Mouse (Mus musculus): ENCODE results near the gene C5ar2. TPM values are rescaled to one million over a fixed set of nuclear protein-coding genes. Genes with fewer than 3 reads are reported as not detected.

Gene C5ar2
- polyA plus RNA-seq, 1 experiment from 2014 or later: 0.04 TPM

DNA sequence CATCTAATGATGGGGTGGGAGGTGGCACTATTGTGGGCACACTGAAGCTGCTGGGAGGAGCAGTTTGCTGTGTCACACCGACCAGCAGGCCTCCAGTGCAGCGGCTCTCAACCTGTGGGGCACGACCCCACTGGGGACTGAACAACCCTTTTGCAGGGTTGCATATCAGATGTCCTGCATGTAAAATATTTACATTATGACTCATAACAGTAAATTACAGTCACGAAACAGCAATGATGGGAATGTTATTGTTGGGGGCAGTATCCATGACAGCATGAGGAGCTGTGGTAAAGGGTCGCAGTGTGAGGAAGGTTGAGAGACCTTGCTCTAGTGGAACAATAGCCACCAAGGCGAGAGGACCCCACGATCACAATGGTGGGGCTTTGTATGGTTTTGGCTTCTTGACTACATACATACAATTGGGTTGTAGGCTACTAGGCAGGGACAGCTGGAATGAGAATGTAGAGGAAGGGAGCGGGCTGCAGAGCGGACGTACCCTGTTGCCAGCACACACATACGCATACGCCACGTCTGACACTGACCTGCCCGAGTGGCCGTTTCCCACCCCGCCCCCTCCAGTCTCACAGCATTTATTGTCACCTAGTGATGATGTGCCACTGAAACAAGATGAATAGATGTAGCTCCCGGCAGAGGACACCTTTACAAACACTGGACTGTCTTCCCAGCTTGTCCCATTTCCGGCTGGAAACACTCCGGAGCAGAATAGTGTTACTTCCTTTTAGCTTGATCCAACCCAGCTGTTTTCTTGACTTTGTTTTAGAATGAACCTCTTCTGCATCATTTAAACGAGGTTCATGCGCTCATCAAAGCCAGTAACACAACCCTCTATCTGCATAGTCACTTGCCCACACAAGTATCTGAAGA lies 34.9 kb downstream of the C5ar2 start:
- peaks cover 70% of the 10 kb centered on the region for H3K36me3 ChIP-seq
- WGBS: 63% methylated on average over 21 of the region's 21 CpGs
- H3K27ac ChIP-seq: no peak overlapping the region
- peaks cover 14% of the 10 kb centered on the region; the same call in 1 of the 2 replicates for H3K4me1 ChIP-seq
- ATAC-seq (replicated peaks; ENCODE audit: low FRiP score): no peak
- H3K4me3 ChIP-seq (replicated peaks): no peak overlapping the region
- H3K9me3 ChIP-seq (replicated peaks): no peaks in the 10 kb centered on the region
- H3K9ac ChIP-seq: no peak overlapping the region
- no peaks in the 10 kb centered on the region for H3K27me3 ChIP-seq
- no peak overlapping the region for H3K4me2 ChIP-seq

DNA sequence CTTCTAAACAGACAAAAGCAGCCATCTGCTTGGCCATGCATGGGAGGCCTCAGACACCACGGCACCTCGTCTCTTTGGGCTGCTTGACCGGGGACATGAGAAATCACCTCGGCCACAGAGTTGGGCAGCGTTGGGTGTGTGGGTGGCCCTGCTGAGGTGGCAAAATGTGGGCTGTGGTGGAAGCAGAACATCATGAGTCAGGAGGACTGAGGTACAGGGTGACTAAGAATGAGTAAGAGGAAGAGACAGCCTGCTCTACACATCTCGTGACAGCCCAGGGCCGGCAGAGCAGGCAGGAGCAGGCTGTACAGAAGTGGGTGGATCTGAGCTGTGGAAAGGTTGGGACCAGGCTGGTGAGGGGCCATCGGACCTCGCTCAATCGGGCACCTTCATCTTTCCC lies 36.5 kb downstream of the C5ar2 start:
- no peak overlapping the region for H3K27ac ChIP-seq
- peaks cover 70% of the 10 kb centered on the region for H3K36me3 ChIP-seq
- no peak for ATAC-seq (replicated peaks; ENCODE audit: low FRiP score)

DNA sequence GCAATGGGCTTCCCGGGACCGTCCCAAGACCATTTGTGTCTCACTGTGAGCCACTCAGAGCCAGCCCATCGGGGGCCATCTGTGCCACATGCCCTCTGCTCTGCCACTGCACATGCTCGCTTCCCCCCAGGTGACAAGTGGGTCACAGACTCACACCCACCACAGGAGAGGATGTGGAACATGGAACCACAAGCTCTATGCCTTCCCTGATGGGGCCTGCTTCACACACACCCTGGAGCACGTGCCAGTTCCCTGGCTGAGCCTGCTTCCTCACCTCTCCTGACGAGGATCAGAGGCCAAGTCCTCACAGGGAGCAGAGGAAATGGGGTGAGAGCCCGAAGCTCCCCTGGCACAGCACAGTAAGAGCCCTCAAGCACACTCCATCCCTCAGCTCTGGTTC lies 36.9 kb downstream of the C5ar2 start:
- Histone ChIP-seq H3K27ac (no peak overlapping the region), H3K4me2 (no peak overlapping the region), H3K4me1 (peaks cover 25% of the 10 kb centered on the region; the same call in 1 of the 2 replicates), H3K9ac (no peak overlapping the region), H3K27me3 (no peaks in the 10 kb centered on the region), H3K9me3 (replicated peaks) (no peaks in the 10 kb centered on the region), H3K36me3 (peaks cover 73% of the 10 kb centered on the region), H3K4me3 (replicated peaks) (no peak overlapping the region)
- 87% methylated on average over 7 of the region's 7 CpGs for WGBS
- no peak for ATAC-seq (replicated peaks; ENCODE audit: low FRiP score)

More for the DNA sequence above, 36.5 kb downstream of the C5ar2 start:
- no peak overlapping the region for H3K9ac ChIP-seq
- H3K4me3 ChIP-seq (replicated peaks): no peak overlapping the region
- H3K4me2 ChIP-seq: no peak overlapping the region
- peaks cover 25% of the 10 kb centered on the region; the same call in 1 of the 2 replicates for H3K4me1 ChIP-seq
- H3K27me3 ChIP-seq: no peaks in the 10 kb centered on the region
- 75% methylated on average over 10 of the region's 10 CpGs for whole genome bisulfite sequencing
- no peaks in the 10 kb centered on the region for H3K9me3 ChIP-seq (replicated peaks)

DNA sequence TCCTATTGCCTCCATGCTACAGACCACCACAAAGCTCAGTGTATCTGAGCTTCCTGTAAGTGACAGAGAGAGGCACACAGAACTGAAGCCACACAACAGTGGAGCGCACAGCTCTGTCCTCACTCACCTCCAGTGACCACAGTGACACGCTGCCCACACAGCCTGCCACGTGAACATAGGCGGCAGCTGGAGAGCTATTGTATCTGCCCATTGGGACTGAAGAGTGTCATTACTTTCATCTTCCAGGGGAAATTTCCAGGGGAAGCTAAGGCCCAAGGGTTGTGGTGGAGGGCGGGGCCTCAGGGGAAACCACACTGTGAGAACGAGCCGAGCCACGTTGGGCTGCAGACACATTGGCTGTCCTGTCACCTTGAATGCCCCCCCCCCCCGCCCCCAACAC lies 39.2 kb downstream of the C5ar2 start:
- WGBS: 70% methylated on average over 9 of the region's 9 CpGs
- Histone ChIP-seq H3K4me1 (peaks cover 25% of the 10 kb centered on the region; the same call in 1 of the 2 replicates), H3K27me3 (no peaks in the 10 kb centered on the region), H3K9ac (no peak overlapping the region), H3K4me3 (replicated peaks) (no peak overlapping the region), H3K9me3 (replicated peaks) (no peaks in the 10 kb centered on the region), H3K36me3 (peaks cover 74% of the 10 kb centered on the region), H3K4me2 (no peak overlapping the region), H3K27ac (no peak overlapping the region)
- ATAC-seq (replicated peaks; ENCODE audit: low FRiP score): no peak

DNA sequence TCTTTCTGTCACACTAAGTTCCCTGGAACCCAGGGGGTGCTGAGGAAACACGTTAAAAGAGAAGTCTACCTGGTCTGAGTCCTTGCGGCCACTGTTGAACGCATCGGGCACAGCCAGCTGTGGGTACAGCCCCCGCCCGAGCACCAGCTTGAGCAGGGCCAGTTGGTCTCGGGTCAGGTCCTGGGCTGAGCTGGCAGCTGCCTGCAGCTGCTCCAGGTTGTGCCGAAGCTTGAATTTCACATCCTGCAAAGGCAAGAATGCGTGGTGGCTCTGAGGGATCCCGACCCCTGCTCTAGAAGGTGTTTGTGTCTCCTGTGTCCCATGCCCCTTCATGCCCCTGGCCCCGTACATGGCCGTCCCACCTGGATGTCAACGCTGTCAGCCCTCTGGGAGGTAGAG lies 40.5 kb downstream of the C5ar2 start:
- Histone ChIP-seq H3K4me2 (no peak overlapping the region), H3K9me3 (replicated peaks) (no peaks in the 10 kb centered on the region), H3K27me3 (no peaks in the 10 kb centered on the region), H3K4me3 (replicated peaks) (no peak overlapping the region), H3K27ac (peak overlapping the region; percentile 77), H3K9ac (no peak overlapping the region), H3K4me1 (peaks cover 17% of the 10 kb centered on the region; the same call in 1 of the 2 replicates), H3K36me3 (peaks cover 75% of the 10 kb centered on the region)
- ATAC-seq (replicated peaks; ENCODE audit: low FRiP score): peak; percentile 75
- 65% methylated on average over 13 of the region's 13 CpGs for WGBS

DNA sequence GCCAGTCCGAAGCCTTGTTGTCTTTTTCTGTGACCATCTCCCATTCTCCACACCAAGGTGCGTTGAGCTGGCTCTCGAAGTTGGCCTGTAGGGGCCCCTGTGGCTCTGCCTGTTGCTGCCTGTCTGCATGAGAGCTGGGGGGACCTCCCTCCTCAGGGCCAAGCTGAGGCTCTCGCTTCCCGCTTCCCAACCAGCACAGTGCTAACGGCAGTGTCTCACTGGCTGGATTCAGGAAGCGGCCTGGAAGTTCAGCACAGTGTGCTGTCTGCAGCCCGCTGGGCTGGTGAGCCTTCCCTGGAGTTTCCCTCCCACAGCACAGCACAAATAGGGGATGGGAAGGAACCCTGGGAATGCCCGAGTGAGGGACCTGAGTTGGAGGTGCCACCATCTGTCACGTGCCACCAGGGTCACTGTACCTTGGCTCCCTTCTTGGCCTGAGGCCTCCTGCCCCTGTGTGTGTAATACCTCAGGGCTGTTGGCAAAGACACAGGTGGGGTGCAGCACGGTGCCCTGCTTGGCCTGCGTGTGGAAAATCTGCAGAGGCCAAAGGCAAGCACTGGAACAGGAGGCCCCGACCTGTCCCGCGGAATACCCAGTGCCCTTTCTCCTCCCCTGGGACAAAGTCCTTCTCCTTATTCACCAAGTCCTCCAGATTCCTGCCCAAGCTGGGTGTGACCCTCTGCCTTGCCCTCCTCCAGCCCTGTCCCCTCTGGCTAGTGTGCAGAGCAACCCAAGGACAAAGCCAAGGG lies 41.0 kb downstream of the C5ar2 start:
- Histone ChIP-seq H3K4me3 (replicated peaks) (no peak overlapping the region), H3K27me3 (no peaks in the 10 kb centered on the region), H3K27ac (peak overlapping the region; percentile 77), H3K36me3 (peaks cover 80% of the 10 kb centered on the region), H3K9me3 (replicated peaks) (no peaks in the 10 kb centered on the region), H3K4me1 (peaks cover 16% of the 10 kb centered on the region; the same call in 1 of the 2 replicates), H3K9ac (no peak overlapping the region), H3K4me2 (no peak overlapping the region)
- WGBS: 66% methylated on average over 15 of the region's 15 CpGs
- peak; percentile 33; the same call in 1 of the 2 replicates for ATAC-seq (replicated peaks; ENCODE audit: low FRiP score)

DNA sequence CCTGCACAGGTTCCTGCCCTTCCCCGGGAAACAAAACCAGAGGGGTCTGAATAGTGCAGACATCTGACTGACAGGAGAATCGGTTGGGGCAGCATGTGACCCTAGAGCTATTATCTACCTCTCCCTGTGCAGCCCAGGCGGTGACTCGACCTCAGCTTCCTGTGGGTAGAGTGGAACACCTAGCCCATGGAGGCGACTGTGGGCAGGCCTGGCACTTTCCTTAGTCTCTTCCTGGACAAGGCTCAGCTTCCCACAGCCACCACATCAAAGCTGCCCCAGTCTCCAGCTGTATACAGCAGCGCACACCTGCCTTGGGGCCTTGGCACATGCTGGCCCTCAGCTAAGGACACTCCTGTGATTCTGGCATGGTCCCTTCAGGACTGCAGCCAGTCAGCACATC lies 42.8 kb downstream of the C5ar2 start:
- H3K9me3 ChIP-seq (replicated peaks): no peaks in the 10 kb centered on the region
- no peak overlapping the region for H3K4me3 ChIP-seq (replicated peaks)
- 90% methylated on average over 6 of the region's 6 CpGs for WGBS
- H3K27me3 ChIP-seq: no peaks in the 10 kb centered on the region
- no peak for ATAC-seq (replicated peaks; ENCODE audit: low FRiP score)
- H3K36me3 ChIP-seq: peaks cover 83% of the 10 kb centered on the region
- no peak overlapping the region for H3K27ac ChIP-seq
- H3K9ac ChIP-seq: no peak overlapping the region
- peaks cover 18% of the 10 kb centered on the region; the same call in 1 of the 2 replicates for H3K4me1 ChIP-seq
- no peak overlapping the region for H3K4me2 ChIP-seq

DNA sequence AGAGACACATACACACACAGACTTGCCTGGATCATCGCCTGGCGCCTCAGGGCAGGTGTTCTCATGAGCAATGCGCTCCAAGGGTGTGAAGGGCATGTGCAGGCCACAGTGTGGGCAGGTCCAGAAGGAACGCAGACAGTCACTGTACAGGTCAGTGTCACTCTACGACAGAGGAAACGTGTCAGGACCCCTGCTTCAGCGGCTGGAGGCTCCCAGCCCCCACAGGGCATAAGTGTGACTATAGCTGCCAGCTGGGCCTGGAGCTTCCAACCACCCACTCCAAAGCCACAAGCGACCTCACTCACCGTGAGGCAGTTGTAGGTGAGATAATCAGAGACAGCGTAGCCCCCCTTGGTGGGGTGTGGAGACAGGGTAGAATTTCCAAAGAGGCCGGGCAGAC lies 45.4 kb downstream of the C5ar2 start:
- no peak overlapping the region for H3K4me2 ChIP-seq
- H3K4me1 ChIP-seq: peaks cover 11% of the 10 kb centered on the region; the same call in 1 of the 2 replicates
- no peak for ATAC-seq (replicated peaks; ENCODE audit: low FRiP score)
- H3K36me3 ChIP-seq: peaks cover 64% of the 10 kb centered on the region
- no peak overlapping the region for H3K4me3 ChIP-seq (replicated peaks)
- H3K9ac ChIP-seq: no peak overlapping the region
- no peak overlapping the region for H3K27ac ChIP-seq
- H3K9me3 ChIP-seq (replicated peaks): no peaks in the 10 kb centered on the region
- 81% methylated on average over 11 of the region's 11 CpGs for WGBS
- H3K27me3 ChIP-seq: no peaks in the 10 kb centered on the region

DNA sequence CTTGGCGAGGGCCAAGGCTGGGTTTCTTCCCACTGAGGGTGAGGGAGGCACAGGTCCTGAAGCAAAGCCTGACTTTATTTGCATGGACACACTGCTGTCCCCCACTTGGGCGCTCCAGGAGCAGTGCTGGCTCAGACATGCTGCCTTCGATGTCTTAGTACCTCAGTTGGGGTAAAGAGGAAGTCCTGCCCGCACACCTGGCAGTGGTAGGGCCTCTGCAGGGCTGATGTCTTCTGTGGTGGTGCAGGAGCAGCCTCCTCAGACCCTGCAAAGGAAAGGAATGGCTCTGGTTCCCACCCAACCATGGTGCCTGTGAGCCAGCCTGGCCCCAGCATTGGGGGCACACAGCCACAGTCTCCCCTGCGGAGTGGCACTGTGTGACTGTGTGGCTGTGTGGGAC lies 46.8 kb downstream of the C5ar2 start:
- WGBS: 63% methylated on average over 5 of the region's 5 CpGs
- no peak overlapping the region for H3K9ac ChIP-seq
- 0 out of 2 replicates have a peak overlapping the region, but pooled peaks have one; percentile 13 for H3K27ac ChIP-seq
- no peaks in the 10 kb centered on the region for H3K27me3 ChIP-seq
- peaks cover 5% of the 10 kb centered on the region; the same call in 1 of the 2 replicates for H3K4me1 ChIP-seq
- no peak overlapping the region for H3K4me2 ChIP-seq
- H3K36me3 ChIP-seq: peaks cover 50% of the 10 kb centered on the region
- no peak for ATAC-seq (replicated peaks; ENCODE audit: low FRiP score)
- H3K4me3 ChIP-seq (replicated peaks): no peak overlapping the region
- no peaks in the 10 kb centered on the region for H3K9me3 ChIP-seq (replicated peaks)

DNA sequence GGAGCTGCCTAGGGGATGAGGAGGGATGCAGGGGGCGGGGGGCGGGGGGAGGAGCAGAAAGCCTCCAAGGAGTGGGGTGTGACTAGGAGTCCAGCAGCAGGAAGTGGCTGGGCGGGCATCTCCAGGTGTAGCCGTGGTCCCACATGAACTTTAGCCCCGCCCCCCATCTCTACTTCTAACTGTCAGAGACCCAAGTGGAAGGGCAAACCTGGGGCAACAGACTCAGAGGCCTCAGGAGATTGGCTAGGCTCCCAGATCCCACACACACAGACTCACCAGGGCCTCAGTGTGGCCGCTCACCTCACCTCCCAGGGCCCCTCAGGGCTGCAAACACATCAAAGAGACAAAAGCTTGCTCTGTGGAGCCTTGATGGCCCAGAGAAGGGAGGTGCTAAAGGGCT lies 47.3 kb downstream of the C5ar2 start:
- no peak overlapping the region for H3K9ac ChIP-seq
- no peak overlapping the region for H3K27ac ChIP-seq
- H3K27me3 ChIP-seq: no peaks in the 10 kb centered on the region
- peaks cover 45% of the 10 kb centered on the region for H3K36me3 ChIP-seq
- H3K9me3 ChIP-seq (replicated peaks): no peaks in the 10 kb centered on the region
- WGBS: 46% methylated on average over 6 of the region's 6 CpGs
- H3K4me2 ChIP-seq: no peak overlapping the region
- peaks cover 5% of the 10 kb centered on the region; the same call in 1 of the 2 replicates for H3K4me1 ChIP-seq
- ATAC-seq (replicated peaks; ENCODE audit: low FRiP score): 0 out of 2 replicates have a peak, but pooled peaks have one; percentile 9
- no peak overlapping the region for H3K4me3 ChIP-seq (replicated peaks)

DNA sequence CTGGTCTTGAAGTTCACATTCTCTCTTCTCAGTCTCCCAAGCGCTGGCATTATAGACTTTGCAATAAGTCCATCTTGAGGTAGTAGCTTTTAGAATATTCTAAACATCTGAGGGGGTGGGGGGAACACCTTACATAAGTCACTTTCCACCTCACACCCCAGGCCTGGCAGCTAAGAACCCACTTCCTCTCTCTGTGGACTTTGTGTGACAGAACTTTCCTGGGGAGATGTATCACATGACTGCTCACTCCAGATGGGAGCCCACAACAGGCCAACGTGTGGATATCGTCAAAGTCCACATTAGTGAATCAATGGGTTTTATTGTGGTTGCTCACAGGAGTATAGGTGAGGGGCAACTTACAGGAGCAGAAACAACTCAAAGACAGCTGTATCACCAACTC lies 50.3 kb downstream of the C5ar2 start:
- H3K9ac ChIP-seq: no peak overlapping the region
- H3K4me1 ChIP-seq: peaks cover 5% of the 10 kb centered on the region; the same call in 1 of the 2 replicates
- no peaks in the 10 kb centered on the region for H3K27me3 ChIP-seq
- no peak overlapping the region for H3K4me3 ChIP-seq (replicated peaks)
- ATAC-seq (replicated peaks; ENCODE audit: low FRiP score): no peak
- no peak overlapping the region for H3K4me2 ChIP-seq
- WGBS: 44% methylated on average over 3 of the region's 3 CpGs
- H3K36me3 ChIP-seq: peaks cover 18% of the 10 kb centered on the region
- H3K9me3 ChIP-seq (replicated peaks): no peaks in the 10 kb centered on the region
- H3K27ac ChIP-seq: no peak overlapping the region

DNA sequence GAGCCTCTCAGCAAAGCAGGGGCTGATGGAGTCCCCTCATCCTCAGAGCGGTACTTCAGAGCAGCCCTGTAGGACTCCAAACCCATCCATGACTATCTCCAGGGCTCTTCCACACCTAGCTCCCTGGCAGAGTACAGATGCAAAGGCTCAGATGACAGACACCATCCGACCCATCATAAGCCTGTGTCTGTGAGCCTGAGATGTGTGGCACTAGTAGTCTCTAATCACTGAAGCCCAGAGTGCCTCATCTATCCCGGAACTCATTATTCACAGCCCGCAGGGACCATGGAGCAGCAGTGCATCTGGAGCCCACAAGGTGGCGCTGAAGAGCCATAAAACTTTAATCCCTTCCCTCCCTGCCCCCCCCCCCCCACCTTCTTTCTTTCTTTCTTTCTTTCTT lies 51.6 kb downstream of the C5ar2 start:
- Histone ChIP-seq H3K9ac (no peak overlapping the region), H3K27me3 (no peaks in the 10 kb centered on the region), H3K4me1 (peaks cover 4% of the 10 kb centered on the region; the same call in 1 of the 2 replicates), H3K4me2 (no peak overlapping the region), H3K9me3 (replicated peaks) (no peaks in the 10 kb centered on the region), H3K27ac (no peak overlapping the region), H3K36me3 (peaks cover 4% of the 10 kb centered on the region), H3K4me3 (replicated peaks) (no peak overlapping the region)
- 18% methylated on average over 5 of the region's 5 CpGs for WGBS
- ATAC-seq (replicated peaks; ENCODE audit: low FRiP score): no peak
